Mouse (Mus musculus) ES-Bruce4 (cell line): ENCODE results near the gene Olfml2a.

Source experiments
- CTCF ChIP-seq: IDR thresholded peaks from one replicate; pipeline ENCODE4 v1.8.1; 2011; ENCODE audit warnings: low read depth, low read length
- EP300 ChIP-seq: IDR thresholded peaks from 2 replicates; pipeline ENCODE4 v1.6.1; 2011; ENCODE audit warnings: low read depth, low read length; ENCODE audit not compliant: insufficient read depth

DNA sequence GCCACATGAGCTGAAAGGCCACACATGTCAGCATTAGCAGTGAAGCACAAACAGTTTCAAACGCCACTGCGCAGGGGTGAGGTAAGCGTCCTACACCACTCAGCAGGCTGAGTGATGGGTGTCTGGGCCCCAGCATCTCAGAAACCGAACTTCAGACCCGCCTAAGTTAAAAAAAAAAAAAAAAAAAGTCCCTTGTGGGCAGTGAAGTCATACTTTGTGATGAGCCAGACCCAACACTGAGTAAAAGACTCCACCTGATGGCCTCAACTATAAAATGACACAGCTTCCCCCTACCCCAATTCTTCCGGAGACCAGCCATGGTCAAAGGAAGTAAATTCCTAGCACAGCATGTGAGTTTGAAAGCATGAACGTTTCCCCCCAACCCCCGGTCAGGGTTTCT lies 71.3 kb downstream of the Olfml2a start:
- no peak for TF ChIP-seq CTCF
- no peak for TF ChIP-seq EP300
